Mouse (Mus musculus): ENCODE results near the gene Vwf.

Vwf gene

GRCm38 (mm10) chr6:125585579-125585978 lies 39.0 kb downstream of the Vwf start:
- no peak for DNase-seq (ENCODE audit: low read depth in 2 of 2, low spot score in 2 of 2)

DNA sequence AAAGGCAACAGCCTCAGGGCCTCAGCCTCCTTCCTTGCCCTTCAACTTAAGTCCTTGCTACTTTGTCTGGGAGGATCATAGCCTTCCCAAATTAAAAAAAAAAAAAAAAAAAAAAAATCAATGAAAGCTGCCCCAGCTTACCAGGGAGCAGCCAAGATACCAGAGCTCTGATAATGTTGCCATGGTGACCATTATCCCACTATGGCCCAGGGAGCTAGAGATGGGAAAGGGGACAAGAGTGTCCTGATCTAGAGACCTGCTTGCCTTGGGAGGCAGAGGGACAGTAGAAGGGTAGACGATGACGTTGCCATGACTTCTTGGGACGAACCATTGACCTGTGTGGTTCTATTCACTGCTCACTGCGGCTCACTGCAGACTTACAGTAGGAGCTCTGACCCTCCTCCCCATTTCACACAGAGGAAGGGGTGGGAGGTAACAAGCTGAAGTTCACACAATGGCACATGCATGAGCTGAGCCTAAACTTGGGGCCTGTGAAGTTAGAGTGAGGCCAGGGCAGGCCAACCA lies 39.5 kb downstream of the Vwf start:
- no peak for DNase-seq (ENCODE audit: low read depth in 2 of 2, low spot score in 2 of 2)

DNA sequence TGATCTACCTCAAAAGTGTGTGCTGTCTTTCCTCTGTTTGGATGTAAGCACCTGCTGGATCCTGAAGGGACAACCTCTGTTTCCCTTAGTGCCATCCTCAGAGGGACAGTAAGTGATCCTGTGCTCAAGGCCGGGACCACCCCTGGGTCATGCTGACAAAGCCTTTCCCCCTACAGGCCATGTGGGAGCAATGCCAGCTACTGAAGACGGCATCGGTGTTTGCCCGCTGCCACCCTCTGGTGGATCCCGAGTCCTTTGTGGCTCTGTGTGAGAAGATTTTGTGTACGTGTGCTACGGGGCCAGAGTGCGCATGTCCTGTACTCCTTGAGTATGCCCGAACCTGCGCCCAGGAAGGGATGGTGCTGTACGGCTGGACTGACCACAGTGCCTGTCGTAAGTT lies 41.7 kb downstream of the Vwf start:
- DNase-seq (ENCODE audit: low read depth in 2 of 2, low spot score in 2 of 2), result no peak

GRCm38 (mm10) chr6:125589075-125589474 lies 42.5 kb downstream of the Vwf start:
- DNase-seq (ENCODE audit: low read depth in 2 of 2, low spot score in 2 of 2), result no peak

DNA sequence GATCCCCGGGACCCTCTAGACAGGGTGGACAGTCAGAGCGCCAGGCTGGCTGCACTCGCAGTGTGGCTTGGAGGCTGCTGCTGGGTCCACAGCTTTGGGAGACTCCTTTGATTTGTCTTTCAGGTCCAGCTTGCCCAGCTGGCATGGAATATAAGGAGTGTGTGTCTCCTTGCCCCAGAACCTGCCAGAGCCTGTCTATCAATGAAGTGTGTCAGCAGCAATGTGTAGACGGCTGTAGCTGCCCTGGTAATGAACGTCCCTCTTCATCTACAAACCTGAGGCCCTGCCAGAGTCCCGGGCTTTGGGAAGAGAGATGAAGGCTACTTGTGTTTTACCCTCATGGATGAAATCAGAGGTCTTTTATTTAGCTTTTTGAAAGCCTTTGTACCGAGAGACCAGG lies 43.5 kb downstream of the Vwf start:
- no peak for DNase-seq (ENCODE audit: low read depth in 2 of 2, low spot score in 2 of 2)

DNA sequence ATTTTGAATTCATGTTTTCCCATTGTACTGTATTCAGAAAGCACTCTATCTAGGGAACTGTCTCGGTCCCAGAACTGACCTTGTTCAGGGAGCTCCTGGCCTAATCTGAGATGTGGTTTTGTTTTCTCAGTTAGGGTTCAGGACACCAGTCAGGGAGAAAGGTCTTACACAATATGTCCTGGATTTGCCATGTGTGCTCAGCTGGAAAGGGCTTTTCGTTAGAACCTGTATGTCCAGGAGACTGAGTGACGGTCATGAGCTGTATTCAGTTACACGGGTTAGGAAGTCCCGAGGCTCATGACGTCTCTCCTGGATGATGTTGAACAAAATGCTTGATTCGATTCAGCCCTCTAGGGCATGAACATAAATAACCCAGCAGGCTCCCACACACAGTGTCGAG lies 43.9 kb downstream of the Vwf start:
- DNase-seq (ENCODE audit: low read depth in 2 of 2, low spot score in 2 of 2), result no peak

- no peak for DNase-seq (ENCODE audit: low read depth in 2 of 2, low spot score in 2 of 2)
Measured at GRCm38 (mm10) chr6:125591652-125592385, 45.2 kb downstream of the Vwf start.

DNA sequence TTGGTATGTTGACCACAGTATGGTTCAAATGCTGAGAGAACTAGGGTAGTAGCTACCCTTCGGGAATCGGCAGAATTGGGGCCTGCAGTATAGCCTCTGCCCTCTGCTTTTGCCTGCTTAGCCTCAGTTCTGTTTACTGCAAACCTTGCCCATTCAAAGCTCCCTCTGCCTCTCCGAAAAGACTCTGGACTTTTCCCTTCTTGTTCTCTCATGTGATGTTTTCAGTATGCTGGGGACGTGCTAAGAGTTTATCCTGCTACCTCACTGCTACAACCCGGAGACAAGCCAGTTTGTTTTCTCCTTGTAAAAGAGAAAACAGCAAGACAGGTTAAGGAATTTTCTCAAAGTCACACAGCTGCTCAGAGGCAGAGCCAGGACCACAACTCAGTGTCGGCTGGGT lies 46.0 kb downstream of the Vwf start:
- no peak for DNase-seq (ENCODE audit: low read depth in 2 of 2, low spot score in 2 of 2)

GRCm38 (mm10) chr6:125594311-125594710 lies 47.7 kb downstream of the Vwf start:
- DNase-seq (ENCODE audit: low read depth in 2 of 2, low spot score in 2 of 2), result no peak

DNA sequence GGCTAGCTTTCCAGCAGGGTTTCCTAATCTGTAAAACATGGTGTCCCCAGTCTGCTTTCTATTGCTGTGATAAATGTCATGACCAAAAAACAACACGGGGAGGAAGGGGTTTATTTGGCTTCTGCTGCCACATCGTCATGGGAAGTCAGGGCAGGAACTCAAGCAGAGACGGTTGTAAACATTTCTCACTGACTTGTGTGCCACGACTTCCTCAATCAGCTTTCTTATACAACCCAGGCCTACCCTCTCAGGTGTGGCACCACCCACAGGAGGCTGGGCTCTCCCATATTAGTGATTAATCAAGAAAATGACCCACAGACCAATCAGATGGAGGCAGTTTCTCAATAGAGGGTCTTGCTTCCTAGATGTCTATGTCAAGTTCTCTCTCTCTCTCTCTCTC lies 48.3 kb downstream of the Vwf start:
- DNase-seq (ENCODE audit: low read depth in 2 of 2, low spot score in 2 of 2), result no peak

DNA sequence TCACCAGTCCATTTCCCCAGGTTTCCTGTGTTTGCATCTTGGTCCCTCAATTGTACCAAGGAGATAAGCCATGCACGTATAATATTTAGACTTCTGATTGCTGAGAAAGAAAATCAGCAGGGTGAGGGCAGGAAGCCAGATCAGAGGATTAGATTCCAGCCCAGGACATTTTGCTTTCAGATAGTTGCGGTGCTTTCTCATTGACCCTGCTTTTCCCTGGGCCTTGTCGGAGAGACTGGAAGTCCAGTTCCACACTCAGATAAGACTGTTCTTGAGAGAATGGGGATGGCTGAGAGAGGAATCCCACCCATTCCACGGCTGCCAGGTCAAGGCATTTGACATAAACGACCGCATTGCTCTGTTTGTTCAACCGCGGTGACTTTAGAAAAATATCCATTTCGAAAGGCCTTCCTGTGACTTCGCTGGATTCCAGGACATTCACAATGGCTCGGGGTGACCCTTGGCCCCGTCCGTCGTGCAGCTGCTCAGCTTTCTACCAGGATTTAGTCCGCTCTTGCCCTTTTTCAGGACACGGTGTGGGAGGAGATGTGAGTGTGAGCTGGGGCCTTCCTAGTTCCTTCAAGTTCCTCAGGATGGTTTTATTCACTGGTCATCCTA lies 50.2 kb downstream of the Vwf start:
- no peak for DNase-seq (ENCODE audit: low read depth in 2 of 2, low spot score in 2 of 2)

DNA sequence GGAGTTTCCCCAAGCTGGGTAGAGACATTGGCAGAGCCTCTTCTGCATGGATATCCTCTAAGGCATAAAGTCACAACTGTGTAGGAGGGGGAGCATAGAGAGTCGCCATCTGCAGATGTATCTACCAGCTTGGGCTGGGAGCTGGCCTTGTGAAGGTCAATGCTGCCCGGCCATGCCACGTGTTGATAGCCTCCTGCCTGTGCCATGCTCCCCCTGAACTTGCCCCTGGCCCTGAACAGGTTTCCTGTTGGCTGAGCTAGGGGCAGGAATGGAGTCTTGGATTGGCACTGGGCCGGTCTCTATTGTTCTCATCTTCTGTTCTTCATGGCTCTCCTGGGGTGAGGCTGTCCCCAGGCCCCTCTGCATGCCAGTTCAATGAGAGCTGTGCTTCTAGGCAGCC lies 51.1 kb downstream of the Vwf start:
- no peak for DNase-seq (ENCODE audit: low read depth in 2 of 2, low spot score in 2 of 2)

DNA sequence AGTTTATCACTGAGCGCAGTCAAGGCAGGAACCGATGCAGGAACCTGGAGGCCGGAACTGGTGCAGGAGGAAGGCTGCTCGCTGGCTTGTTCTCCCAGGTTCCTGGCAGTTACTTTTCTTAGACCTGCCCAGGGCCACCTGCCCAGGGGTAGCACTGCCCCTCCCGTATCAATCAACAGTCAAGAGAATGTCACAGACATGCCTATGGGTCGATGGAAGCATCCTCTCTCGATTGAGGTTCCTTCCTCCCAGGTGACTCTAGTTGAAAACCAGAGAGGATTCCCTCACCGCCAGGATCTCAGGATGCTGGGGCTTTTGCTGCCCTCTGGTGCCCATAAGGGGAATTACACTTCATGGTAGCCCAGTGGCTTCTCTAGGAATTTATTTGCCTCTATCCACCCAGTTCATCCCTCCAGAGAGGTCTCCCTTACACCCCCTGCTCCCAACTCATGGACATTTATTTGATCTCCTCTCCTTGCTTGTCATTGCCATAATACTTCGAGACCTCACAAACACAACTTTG lies 53.5 kb downstream of the Vwf start:
- DNase-seq (ENCODE audit: low read depth in 2 of 2, low spot score in 2 of 2), result peak; percentile 39

DNA sequence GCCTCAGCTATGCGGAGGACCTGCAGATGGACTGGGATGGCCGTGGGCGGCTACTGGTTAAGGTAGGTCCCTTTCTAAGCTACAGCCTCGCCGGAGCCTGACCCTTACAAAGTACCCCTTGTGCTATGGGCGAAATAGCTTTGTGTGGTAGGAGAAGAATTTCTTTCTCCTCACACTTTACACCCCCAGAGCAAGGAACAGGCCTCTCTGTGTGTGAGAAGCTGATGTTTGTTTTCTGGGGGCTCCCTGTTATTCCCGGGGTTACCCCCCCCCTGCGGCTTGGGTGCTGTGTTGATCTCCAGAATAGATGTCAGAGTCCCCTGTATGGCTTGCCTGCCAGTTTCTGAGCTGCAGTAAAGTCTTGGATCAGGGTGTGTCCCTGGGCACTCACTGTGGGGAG lies 54.1 kb downstream of the Vwf start:
- no peak for DNase-seq (ENCODE audit: low read depth in 2 of 2, low spot score in 2 of 2)

GRCm38 (mm10) chr6:125601190-125601589 lies 54.6 kb downstream of the Vwf start:
- DNase-seq (ENCODE audit: low read depth in 2 of 2, low spot score in 2 of 2), result no peak

DNA sequence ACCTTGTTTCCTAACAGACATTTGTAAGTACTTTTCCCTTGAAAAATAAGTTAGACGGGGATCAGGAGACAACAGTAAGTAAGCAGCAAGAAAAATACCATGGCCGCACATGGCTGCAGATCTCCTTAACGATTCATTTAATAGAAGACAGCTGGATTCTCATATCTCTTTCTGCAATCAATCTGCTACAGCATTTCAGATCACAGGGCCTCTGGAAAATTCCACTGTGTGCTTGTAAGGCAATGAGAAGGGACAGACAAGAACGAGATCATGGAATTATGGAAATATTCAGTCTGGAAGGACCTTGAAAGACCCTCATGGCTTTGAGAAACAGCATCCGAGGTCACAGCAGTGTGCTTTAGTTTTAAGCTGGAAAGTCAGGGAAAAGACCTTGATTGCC lies 55.2 kb downstream of the Vwf start:
- DNase-seq (ENCODE audit: low read depth in 2 of 2, low spot score in 2 of 2), result no peak

DNA sequence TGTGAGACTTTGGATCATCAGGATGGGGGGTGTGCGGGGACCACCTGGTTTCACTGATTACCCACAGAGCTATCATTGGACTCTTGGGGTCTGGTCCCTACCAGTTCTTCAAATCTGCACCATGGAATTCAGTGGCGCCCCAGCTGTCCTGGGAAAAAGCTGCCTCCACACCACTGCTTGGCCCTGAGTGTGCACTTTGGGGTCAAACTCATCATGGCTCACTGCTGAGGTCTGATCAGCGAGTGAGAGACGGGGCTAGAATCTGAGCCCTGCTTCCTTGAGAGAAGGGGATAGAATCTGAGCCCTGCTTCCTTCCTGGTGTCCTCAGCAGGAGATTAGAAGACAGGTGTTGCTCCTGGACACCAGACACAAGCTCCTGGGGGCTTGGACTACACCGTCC lies 55.8 kb downstream of the Vwf start:
- no peak for DNase-seq (ENCODE audit: low read depth in 2 of 2, low spot score in 2 of 2)

DNA sequence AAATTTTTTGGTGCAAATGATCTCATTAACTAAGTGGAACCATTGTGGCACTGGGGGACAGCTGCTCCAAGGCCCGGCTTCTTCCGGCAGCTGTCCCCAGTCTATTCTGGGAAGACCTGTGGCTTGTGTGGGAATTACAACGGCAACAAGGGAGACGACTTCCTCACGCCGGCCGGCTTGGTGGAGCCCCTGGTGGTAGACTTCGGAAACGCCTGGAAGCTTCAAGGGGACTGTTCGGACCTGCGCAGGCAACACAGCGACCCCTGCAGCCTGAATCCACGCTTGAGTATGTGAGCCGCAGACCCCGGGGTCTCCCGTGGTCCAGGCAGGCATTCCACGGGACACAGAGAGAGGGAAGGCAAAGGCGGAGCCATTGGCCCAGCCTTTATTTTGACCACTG lies 56.7 kb downstream of the Vwf start:
- DNase-seq (ENCODE audit: low read depth in 2 of 2, low spot score in 2 of 2), result peak; percentile 44 to 64

GRCm38 (mm10) chr6:125603678-125604462 lies 57.3 kb downstream of the Vwf start:
- no peak for DNase-seq (ENCODE audit: low read depth in 2 of 2, low spot score in 2 of 2)

DNA sequence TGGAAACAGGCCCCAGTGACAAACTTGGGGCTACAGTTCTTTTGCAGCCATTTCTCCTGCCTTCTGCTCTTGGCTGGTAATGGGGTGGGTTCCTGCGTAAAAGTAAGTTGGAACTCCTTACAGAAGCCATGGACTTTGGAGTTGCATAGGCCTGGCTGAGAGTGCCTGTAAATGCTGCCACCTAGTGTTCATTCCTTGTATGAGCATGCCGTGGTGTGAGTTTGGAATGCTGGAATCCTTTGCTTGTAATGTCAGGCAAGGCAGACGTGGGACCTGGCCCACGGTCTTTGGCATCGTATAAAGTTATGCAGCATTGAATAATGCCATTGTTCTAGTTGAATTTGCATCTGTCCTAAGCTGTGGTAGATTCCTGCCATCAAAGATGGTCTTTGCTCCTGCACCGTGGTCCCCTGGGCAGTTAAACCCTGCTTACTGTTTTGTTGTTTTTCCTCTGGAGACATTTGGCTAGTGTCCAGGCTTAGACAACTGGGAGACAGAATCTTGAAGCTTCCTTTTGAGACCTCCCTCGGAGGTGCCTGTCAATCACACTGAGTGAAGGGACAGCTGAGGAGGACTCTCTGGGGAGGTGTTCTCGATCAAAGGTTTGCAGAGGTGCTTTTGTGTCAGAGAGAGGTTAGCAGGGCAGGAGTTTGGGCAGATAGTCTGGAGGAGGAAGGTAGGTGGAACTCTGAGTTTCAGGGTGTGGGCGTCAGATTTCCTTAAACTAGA lies 58.1 kb downstream of the Vwf start:
- DNase-seq (ENCODE audit: low read depth in 2 of 2, low spot score in 2 of 2), result peak; percentile 35 to 50

DNA sequence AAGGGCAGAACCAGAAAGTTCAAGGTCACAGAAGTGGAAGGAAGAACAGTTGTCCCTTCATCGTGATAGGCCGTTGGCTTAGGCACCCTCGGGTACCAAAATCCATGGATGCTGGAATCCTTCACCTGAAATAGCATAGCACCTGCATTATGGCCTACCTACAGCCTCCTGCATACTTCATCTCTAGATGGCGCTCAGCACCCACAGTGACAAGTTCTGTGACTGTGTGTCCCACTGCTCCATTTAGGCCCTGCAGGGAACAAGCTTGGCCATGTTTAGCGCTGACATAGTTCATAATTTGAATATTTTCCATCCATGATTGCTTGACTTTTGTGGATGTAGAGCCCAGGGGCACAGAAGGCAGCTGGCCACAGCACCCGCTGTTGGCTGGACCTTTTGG lies 62.5 kb downstream of the Vwf start:
- DNase-seq (ENCODE audit: low read depth in 2 of 2, low spot score in 2 of 2), result no peak
